Mouse (Mus musculus): ENCODE results near the gene Coq5.

The Coq5 gene

DNA sequence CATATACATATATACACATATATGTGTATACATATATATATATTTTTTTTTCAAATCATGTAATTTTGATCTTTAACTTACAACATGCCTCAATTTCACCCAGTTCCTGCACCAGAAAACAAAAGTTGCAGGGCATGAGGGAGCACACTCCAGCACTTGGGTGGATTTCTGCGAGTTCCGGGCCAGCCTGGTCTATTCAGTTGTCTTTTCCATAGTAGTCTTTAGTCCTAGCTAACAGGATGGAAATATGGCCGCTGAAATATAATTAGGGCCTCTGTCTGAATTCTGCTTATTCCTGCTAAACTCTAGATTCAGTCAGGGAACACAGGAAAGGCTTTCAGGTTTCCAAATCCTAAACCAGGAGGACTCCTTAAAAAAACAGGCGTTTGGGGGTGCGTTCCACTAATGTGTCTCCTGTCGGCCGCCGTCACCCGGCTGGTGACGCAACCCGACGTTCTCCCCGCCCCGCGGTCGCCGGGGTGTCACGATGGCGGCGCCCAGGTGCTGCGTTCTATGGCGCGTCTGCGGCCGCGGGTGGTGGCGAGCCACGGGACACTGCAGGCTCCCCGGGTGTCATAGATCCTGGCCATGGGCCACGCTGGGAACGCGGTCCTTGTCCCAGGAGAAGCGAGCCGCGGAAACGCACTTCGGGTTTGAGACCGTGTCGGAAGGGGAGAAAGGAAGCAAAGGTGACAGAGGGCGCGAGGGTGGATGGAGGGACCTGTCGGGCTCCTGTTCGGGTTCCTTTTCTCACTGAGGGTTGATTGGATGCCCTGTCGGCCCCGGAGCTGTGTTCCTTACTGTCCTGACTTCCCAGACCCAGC is at the start of gene Coq5:
TSS of gene Coq5 (plus strand) at position 441 of the 824 bp plus-strand sequence.
- DNase-seq (ENCODE audit: low read depth) = peak; percentile 80

DNA sequence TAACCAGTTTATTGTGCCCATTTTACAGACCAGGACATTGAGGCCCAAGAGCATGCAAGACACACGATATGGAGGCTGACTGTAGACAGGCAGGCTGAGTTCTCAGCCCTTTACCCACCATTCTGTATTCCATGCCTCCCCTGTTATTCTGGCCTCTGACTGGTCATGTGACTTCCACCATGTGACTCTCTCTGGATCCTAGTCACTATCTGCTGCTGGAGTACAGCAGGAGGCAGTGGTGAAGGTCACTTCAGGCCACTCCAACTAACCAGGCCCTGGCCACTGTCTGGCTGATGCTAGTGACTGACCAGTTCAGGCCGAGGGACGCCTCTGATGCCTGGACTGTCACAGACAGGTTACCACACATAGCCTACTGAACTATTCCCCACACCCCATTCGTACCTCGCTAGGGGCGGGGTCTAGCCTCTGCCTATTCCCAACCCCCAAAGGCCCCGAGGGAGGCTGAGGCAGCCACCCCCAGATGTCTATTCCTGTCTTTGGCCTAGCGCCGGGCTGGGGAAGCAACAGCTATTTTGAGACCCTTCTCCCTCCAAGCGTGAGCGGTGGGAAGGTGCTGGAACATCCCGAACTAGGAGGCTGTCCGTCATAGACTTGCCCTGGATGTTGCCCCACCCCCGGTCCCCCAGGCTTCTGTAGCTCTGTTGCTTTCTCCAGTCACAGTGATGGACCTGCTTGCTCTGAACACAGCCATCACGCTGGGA is 48.5 kb upstream of the Coq5 start:
- no peak for DNase-seq (ENCODE audit: low read depth)

DNA sequence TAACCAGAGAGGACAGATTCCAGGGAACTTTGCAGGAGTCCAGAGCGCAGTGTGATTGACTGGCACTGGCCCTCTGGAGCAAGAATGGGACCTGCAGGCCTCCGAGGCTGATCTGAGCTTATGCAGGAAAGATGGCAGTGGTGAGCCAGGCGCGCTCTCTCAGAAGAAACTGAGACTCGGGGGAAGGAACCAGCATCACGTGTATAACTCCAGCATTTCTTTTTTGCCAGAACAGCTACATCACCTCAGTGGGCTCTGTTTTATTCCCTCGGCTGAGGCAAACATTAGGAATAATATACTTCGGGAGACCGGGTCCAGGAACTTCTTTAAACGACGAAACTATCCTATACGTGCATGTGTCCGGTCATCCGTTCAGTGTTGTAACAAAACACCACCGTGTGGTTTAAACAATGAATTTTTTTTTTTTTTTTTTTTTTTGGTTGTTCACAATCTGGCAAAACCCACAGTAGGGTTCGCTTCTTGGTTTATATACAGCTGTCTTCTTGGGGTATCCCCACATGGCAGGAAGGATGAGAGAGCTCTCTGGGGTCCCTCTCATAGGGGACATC is 47.8 kb upstream of the Coq5 start:
- no peak for DNase-seq (ENCODE audit: low read depth)

- DNase-seq (ENCODE audit: low read depth) = no peak
Observed at GRCm38 (mm10) chr5:115232516-115232915, 47.0 kb upstream of the Coq5 start.

DNA sequence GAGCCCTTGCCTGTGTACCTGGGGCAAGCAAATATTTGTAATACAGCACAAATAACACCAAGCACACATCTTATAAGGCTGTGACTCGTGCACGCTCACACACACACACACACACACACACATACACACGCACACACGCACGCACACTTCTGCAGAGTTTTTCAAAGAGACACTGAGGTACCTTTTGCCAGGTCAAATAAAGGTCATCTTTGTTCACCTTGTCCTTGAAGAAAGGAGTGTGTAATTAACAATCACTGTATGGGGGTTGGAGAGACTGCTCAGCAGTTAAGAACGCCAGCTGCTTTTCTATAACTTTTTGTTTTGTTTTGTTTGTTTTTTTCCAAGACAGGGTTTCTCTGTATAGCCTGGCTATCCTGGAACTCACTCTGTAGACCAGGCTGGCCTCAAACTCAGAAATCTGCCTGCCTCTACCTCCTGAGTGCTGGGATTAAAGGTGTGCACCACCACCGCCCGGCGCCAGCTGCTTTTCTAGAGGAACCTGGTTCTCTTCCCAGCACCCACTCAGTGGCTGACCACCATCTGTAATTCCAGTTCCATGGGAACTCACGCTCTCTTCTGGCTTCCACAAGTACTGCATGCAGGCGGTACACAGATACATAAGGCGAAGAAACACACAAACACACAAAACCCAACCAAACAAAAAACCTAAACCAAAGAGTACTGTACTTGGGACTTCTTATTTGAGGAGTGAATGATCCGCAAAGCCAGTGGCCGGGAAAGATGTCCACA is 46.3 kb upstream of the Coq5 start:
- no peak for DNase-seq (ENCODE audit: low read depth)

- no peak for DNase-seq (ENCODE audit: low read depth)
Observed at GRCm38 (mm10) chr5:115234519-115234918, 44.9 kb upstream of the Coq5 start.

DNA sequence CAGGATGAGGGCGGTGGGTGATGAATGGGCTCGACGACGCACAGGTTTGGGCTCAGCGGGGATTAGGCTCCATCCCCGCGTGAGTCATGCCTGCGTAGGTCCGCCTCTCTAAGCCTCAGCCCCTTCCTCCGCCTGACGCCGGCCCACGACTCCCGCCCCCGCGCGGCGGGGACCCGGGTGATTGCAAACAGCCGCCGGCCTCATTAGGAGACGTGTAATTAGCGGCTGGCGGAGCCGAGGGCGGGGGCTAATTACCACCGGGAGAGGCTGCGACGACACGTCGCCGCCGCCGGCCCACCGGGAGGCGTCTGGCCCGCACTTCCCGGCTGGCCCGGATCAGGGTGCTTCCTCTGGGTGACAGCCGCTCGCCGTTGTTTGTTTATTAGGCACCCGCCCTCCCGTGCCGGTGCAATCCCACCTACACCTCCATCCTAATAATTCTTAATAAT is 44.1 kb upstream of the Coq5 start:
- no peak for DNase-seq (ENCODE audit: low read depth)

DNA sequence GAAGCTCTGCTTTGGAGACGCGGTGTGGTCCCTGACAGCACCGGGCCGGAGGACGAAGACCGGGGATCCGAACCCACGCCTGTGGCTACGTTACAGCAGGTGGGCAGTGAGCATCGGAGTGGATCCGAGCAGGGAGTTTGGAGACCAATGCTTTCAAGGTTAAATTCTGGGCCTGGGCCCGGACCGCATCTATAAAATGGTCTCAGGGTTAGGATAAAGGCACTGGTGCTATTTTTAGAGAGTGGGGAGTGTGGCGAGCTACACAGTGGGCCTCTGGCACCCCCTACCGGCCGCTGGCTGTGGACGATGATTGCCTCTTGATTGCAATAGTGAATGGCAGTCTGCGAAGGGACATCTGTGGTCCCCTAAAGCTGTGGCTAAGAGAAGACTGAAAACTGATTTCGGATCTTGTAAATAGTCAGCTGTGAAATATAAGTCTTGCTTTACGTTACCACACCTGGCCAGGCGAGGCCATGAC is 43.6 kb upstream of the Coq5 start, which contains the start of gene Pop5:
TSS of gene Pop5 (plus strand) at position 51 of the 478 bp plus-strand sequence.
- DNase-seq (ENCODE audit: low read depth) = peak; percentile 81

GRCm38 (mm10) chr5:115237803-115238728 is 41.4 kb upstream of the Coq5 start:
- peak; percentile 86 for DNase-seq (ENCODE audit: low read depth)

DNA sequence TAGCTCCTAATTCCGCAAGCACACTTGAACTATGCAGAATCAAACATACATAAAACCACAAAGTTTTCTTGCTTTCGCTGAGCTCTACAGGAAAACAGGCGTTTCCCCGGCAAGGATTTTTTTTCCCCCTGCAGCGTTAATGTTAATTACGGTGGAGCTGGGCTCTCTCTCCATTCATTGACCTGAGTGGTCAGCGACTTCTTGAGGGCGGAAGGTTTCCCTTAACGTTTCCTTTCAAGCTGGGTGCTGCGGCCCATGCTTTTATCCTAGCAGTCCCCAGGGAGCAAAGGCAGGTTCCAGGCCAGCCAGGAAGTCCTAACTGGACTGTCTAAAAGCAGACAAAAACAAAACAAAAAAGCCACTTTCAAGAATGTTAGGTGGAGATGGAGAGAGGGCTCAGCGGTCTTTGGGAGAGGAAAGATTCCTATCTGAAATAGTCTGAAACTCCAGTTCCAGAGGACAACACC is 40.7 kb upstream of the Coq5 start:
- DNase-seq (ENCODE audit: low read depth) = no peak

- DNase-seq (ENCODE audit: low read depth) = no peak
Observed at GRCm38 (mm10) chr5:115240191-115240590, 39.3 kb upstream of the Coq5 start.

GRCm38 (mm10) chr5:115255472-115255871 is 24.0 kb upstream of the Coq5 start:
- DNase-seq (ENCODE audit: low read depth) = no peak

- no peak for DNase-seq (ENCODE audit: low read depth)
Observed at GRCm38 (mm10) chr5:115256909-115257546, 22.4 kb upstream of the Coq5 start.

DNA sequence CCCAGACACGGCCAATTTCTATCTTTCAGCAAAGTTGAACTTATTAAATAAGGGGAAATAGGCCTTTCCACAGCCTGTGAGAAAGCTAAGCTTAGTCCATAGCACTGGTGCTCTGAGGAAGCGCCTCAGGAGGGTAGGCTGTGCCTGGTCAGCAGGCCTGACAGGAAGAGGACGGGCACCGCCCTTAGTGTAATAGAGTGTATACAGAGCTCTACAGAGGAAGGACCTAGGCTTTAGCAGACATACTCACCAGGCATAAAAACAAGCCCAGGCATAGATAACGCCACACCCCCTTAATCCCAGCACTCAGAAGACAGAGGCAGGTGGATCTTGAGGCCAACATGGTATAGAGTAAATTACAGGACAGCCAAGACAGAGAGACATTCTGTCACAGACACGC is 19.1 kb upstream of the Coq5 start:
- no peak for DNase-seq (ENCODE audit: low read depth)

GRCm38 (mm10) chr5:115261141-115261540 is 18.3 kb upstream of the Coq5 start:
- no peak for DNase-seq (ENCODE audit: low read depth)

- DNase-seq (ENCODE audit: low read depth) = no peak
Observed at GRCm38 (mm10) chr5:115261880-115262279, 17.6 kb upstream of the Coq5 start.

DNA sequence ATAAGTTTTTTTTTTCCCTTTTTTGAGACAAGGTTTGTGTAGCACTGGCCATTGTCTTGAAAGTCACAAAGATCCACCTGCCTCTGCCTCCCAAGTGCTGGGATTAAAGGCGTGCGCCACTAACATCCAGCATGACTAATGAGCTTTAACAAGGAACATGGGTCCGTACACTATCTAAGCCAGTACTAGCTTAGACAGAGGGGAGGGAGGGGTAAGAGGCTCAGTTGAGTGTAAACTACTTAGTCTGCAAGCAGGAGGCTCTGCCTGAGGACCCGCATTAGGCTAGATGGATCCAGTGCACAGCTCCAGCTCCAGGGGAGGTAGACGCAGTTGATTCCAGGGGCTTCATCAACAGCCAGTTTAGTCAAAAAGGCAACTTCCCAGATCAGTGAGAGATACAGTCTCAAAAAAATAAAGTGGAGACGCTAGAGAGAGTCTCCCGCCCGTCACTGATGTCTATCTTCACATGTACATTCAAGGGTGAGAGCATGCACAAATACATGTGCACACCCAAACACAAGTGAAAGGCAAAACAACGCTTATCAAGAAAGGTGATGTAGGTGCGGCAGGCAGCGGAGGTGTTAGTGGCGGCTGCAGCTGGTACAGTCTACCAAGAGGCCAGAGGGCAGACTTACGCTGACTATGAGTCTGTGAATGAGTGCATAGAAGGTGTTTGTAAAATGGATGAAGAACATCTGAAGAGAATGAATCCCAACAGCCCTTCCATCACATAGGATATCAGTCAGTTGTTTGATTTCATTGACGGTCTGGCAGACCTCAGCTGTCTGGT is 16.8 kb upstream of the Coq5 start:
- no peak for DNase-seq (ENCODE audit: low read depth)

DNA sequence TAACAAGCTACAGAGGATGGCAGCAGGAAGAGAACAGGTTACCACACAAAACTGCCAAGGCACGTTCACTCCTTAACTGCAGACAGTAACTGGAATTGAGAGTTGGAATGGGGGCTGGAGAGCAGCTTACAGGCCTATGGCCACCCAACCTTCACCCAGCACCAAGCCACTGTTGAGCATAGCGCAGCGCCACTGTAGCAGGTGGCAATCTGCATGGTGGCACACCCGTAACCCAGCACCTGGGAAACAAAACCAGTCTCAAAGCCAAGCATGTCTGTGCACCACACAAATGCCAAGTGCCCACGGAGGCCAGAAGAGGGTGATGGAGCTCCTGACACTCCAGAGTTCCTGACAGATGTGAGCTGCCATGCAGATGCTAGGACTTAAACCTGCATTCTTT is 13.1 kb upstream of the Coq5 start:
- DNase-seq (ENCODE audit: low read depth) = no peak

- peak; percentile 95 for DNase-seq (ENCODE audit: low read depth)
Observed at GRCm38 (mm10) chr5:115266787-115267468, 12.5 kb upstream of the Coq5 start.

Measured in c-Kit-positive CD71-positive TER-119-negative erythroid progenitor cells, embryonic 14.5 days (primary cell).